Mouse (Mus musculus) left cerebral cortex, adult 9 months (tissue): ENCODE data around the gene Lca5.
A peak's percentile ranks its signal among the peaks of the same experiment; 100 is the strongest.

Experiments
- DNase-seq, 2 experiments: peaks; one replicate each; pipeline ENCODE4 v3.0.0; 2022; ENCODE audit warnings: low spot score in 2 of 2

Lca5 gene

DNA sequence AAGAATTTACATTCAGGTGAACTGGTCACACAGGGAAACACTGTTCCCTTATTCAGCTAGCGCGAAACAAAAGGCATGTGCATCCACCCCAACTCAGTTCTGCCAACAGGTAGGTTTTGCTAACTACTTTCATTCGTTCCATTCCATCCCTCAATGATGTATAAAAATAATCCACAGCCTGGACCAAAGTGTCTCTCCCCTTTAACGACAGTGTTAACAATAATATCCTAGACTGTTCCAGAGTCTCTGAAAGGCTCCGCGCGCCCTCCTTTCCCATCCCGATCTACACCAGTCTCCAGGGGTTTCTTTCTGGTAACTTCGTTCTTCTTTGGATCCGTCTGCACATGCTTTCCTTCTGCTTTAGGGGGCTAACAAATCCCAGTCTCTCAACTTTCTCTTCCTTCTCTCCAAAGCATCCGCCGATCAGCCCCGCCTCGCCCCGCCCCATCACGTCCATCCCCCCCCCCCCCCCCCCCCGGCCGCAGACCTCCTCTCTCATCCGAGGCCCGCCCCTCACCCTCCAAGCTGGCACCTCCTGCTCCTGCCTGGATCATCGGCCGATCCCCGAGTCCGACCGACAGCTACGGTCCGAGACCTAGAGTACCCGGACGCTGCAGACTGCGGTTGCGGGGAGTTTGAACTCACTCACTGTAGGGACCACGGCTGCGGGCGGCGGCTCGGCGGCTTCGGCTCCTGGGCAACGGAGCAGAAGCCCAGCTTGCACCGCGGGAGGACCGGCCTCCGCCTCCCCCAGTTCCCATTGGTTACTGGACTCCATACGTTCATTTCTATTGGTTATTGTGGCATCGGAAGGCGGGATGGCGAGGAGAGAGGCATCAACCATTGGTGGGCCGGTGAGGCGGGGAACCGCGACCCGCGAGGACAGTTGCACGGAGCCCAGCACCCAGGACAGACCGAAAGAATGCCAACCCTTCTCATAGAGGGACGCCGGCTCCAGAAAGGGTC lies at the start of gene Lca5:
TSS of gene Lca5 (minus strand) at position 736 of the 966 bp plus-strand sequence.
- peak; percentile 91 to 98 for DNase-seq

DNA sequence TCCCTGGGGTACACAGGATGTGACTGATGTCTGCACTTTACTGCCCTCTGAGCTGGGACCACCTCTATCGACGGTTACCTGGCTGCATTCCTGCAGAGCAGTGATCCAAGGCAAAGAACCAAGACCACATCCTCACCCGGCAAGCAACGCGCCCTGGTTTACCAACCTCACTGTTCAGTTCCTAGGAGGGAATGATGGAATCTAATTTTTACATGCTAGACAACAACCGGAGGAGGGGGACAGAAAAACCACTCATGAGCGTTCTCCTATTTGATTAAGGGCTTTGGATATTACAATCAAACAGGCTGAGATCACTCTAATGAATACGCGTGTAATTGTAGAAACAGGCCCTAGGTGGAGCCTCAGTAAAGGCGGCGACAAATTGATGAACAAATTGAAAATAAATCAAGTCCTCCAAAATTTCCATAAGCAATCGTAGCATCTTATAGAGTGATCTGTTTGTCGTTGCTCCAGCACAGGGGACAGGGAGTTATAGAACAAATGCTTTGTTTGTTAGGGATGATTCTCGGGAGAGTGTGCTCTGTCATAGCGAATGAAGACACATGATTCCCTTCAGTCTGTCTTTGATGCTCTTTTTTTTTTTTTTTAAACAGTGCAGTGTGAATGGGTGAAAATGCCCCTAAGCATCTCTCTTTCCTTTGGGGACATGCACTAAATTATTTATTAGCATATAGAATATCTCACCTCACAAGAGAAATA lies 47.7 kb upstream of the Lca5 start:
- peak in 1 of 2 experiments; percentile 35 for DNase-seq

DNA sequence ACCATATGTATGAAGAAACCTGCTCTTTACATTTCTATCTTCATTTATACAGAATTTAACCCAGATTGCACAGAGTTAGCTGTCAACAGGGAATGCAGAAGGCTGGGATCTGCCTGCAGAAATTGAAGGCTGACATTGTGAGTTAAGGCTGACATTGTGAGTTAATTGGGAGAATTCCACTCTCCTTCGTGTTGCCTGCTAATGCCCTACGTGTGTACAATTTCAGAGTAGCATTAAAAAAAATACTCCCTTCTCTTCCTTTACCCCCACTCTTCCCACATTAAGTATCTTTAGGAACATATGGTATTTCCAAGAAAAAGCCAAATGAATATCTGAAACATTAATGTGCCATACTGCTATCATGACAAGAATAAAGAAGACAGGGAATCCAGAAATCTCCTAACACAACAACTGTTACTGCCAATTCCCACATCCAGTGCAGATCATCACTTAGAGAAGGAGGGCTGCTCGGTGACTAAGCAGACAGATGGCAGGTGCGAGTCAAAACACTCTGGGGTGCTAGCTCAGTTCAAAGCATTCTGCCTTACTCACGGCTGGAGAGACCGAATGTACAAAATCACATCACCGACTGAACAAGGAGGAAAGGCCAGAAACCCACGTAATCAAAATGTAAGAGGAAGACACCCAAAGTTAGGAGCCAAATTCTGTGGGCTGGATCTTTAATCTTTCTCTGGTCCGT lies 47.0 kb upstream of the Lca5 start:
- peak in 1 of 2 experiments; percentile 68 for DNase-seq

DNA sequence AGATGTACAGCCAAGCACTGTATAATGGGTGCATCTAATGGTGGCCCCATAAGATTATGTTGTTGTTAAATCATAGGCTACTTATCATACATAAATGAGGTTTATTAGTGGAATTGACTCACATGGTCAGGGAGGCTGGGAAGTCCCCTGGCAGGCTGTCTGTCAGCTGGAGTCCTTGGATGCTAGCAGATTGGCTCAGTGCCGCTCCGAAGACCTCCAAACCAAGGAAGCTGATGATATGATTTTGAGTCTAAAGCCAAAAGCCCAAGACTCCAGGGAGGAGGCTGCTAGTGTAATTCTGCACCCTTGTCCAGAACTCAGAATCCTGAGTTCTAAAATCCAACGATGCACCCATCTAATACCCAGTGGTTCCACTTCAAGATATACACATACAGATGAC lies 45.0 kb upstream of the Lca5 start:
- no peak for DNase-seq

DNA sequence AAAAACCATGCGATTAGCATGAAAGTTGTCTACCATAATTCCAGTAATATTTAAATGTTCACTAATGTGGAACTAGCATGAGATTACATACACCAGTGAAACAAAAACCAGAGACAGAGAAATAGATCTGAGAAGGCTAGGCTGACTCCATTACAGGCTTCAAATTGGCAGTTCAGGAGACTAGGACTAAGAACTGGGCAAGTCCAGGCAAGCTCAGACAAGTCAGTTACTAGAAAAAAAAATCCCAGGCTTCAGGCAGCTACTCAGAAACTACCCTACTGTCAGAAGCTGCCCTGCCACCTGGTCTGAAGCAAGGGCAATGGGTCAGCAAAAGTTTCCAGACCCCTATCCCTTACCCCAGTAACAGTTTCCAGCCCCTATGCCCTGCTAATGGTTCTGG lies 44.4 kb upstream of the Lca5 start:
- DNase-seq, result no peak

DNA sequence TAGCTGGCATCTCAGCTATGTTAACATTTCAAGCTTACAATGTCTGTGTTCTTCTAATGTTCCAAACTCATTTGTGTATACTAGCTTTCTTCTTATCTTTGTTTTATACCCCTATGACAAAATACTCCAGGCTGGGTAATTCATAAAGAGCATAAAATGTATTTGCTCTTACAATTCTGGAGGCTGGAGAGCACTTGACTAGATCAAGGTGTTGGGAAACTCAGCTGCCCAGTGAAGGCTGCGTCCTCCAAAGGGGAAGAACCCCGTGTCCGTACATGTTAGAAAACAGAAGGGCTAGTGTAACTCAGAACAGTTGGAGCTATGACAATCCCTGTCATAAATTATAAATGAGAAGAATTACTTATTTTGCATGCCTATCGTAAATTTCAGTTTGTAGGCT lies 42.5 kb upstream of the Lca5 start:
- no peak for DNase-seq

DNA sequence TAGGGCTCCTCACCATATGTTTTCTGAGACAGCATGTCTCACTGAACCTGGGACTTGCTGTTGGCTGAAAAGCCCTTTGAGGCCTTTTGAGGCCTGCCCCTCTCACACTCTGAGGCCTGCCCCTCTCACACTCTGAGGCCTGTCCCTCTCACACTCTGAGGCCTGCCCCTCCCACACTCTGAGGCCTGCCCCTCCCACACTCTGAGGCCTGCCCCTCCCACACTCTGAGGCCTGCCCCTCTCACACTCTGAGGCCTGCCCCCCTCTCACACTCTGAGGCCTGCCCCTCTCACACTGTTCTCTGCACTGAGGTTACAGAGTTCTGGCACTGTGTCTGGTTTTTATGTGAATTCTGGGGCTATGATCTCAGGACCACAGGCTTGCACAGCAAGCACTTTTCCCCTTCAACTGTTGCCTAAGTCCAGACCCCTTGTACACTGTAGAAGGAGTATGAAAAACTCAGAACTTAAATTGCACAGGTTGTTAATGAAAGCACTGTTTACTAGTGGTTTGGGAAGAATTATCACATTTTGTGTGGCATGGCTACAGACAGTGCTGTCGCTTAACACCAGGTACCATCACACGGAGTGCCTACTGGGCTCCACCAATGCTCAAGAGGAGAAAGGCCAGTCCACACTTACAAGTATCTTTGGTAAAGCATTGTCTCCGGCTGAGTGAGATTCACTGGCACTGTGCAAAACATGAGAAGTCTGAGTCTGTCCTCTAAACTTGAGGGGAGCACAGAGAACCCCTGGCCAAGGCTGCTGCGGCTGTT lies 41.4 kb upstream of the Lca5 start:
- no peak for DNase-seq

DNA sequence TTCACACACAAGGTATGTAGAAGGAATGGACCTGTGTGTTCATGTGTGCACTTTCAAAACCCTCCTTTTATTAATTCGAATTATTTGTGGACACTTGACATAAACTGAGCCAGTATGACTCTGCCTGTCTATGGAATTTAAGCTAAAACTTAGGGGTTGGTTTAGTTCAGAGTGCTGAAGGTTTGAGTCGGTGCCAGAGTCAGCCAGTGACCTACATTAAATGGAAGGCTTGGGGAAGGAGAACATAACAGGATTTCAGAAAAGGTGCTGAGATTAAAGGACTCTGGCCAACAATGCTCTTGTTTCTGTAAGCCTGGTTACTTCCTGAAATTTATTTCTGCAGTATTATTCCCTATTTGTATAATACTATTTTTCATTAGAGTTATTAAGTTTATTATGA lies 28.9 kb upstream of the Lca5 start:
- no peak for DNase-seq

DNA sequence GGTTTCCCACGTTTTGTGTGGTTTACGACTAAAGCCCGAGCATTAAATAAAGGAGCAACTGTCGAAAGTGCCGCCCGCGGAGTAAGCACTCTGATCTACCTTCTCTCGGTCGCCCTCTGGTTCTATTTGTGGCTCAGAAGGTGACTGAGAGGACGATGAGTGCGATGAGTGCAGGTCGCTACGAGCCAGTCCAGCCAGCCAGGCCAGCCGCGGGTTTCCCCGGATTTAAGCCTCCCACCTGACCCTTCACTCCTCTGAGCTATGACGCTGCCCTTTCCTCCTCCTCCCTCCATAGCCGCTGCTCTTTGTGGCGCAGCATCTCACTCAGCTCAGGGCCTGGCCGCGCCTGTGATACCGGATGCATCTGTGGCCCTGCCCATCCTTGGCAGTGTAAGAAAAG lies 6.8 kb upstream of the Lca5 start:
- peak in 1 of 2 experiments; percentile 33 for DNase-seq

DNA sequence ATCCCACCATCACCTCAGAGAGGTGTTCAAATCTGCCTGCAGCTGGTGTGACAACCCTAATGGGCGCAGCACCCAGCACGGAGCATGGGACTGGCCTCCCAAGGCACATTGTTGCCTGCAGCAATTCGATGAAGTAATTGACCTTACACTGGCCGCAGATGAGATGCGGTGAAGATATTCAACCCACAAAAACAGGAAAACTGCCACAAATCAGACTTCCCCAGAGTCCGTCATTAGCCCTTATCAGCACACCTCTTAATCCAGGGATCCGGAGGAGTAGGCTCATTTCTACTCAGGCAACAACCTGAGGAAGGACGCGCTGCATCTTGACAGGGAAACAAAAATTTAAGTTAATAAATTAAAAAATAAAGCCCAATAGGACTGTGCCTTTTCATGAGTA lies 6.2 kb upstream of the Lca5 start:
- DNase-seq, result no peak

DNA sequence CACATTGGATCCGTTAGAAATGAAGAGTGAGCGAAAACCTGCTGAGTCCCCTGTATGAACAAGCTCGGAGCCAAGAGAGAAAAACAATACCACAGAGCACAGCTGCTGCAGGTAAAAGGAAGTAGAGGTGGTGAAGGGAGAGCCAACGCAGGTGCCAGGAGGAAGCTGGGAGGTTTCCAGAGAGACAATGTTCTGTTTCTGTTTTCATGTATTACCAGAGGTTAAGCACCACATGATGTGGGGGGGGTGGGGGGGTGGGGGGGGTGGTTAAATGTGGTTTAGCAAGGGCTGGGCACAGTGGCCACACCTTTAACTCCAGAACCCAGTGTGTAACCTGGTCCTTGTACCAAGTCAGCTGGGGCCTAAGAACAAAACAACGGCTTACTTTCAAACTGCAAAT lies 3.3 kb downstream of the Lca5 start:
- no peak for DNase-seq

DNA sequence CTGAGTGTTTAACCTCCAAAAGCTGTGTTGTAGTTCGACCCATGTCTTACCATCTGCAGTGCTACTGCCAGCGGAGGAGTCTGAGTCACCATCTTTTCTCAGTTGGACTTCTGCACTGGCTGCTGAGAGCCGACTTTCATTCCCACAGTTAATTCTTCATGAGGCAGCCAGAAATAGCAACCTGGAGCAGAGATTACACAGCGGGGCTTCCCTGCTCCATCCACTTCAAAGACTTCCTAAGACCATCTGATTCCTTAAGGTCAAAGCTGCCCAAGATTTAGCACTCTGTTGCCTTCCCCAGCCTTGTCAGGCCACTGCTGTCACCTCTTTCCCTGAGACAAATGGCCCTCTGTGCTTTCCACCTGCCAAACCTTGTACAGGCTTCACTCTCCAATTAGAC lies 6.4 kb downstream of the Lca5 start:
- DNase-seq, result peak in 1 of 2 experiments; percentile 59

DNA sequence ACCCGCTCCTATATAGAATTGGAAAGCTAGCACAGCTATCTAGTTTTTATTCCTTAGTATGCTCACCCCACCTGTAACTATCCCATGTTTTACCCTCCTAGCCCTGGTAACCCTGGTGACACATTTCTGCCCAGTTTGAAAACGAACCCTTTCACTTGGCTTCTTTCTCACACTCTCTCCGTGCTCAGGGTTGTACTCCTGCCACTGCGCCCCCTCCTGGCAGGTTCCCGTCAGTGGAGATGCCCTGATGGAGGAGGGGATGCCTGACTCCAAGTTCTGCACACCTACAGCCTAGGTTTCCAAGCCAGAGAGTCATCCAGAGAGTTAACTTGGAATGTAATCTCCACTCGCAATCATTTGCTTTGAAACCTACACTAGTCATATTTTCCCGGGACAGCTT lies 7.3 kb downstream of the Lca5 start:
- DNase-seq, result no peak

DNA sequence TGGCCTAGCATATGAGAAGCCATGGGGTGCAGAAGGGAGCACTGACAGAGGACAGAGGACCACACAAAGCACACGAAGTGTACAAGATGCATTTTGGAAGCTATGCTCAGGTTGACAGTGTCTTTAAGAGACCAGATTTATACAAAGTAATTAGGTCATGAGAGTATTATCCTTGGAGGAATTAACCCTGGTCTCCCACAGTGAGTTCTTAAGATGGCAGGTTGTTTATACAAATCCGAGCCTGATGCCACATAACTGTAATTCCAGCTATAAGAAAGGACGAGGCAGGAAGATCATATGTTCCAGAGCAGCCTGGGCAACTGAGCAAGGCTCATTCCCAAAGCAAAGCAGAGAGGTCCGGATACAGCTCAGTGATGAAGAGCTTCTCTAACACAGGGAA lies 13.0 kb downstream of the Lca5 start:
- no peak for DNase-seq

DNA sequence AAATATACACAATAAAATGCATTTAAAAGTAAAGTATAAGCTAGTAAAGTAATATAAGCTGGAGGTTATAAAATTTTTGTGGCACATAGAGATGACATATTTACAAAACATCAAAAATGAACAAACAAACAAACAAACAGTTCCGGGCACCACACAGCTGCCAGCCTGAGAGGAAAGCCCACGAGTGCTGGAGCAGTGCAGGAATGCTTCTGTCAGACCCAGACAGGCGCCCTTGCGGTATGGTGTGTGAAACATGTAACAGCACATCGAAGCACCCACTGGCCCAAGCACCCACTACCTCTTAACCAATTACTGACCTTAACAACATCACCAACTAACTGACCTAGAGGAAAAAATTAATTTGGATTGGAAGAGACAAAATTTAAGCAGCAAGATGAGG lies 22.0 kb downstream of the Lca5 start:
- no peak for DNase-seq

DNA sequence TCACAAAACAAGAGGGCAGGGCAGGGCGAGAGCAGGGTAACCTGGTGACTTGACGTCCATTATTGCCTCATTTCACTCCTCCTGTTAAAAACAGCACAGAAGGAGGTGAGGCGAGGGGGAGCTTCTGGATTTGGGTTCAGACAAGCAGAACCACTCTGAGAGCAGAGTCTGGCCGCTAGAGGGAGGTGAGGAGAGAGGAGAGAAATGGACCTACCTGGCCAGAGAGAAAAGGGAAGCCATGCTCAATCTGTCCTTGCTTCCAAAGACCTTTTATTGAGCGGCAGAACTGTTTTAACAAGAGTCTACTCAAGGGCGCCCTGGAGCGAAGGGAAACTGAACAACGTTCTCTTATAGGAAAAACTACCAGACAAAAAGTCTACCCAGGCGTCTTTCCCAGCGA lies 27.9 kb downstream of the Lca5 start:
- DNase-seq, result no peak

DNA sequence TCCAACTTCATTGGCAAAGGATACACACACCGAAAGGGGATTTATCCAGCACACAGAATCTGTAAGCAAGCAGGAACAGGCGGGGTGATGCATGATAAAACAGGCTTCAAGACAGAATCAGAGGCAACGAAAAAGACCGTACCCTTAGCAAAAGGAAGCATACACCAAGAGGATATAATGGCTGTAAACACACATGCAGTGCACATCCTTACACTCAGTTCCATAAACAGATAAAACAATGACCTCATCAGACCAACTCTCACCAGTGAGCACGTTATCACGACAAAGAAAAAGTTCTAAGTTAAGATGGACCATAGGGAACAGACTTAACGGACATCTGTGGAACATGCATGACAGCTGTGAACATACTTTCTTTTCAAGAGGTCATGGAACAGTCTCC lies 35.8 kb downstream of the Lca5 start:
- DNase-seq, result no peak

DNA sequence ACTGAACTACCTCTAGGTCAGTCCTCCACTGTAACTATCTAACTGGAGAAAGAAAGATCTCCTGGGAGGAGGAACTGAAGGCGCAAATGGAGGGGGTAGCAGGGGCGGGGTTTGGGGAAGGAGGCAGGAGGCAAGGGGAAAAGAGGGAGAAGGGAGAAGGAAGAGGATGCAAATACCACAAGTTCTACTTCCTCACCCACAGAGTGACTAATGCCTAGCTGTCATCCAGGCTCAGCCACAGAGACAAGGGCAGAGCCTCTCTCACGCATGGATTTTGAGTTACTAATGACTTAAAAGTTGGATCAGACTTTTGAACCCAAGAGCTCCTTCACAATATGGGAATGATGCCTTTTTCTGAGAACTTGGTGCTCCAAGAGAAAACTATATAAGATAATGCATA lies 40.1 kb downstream of the Lca5 start:
- DNase-seq, result no peak

DNA sequence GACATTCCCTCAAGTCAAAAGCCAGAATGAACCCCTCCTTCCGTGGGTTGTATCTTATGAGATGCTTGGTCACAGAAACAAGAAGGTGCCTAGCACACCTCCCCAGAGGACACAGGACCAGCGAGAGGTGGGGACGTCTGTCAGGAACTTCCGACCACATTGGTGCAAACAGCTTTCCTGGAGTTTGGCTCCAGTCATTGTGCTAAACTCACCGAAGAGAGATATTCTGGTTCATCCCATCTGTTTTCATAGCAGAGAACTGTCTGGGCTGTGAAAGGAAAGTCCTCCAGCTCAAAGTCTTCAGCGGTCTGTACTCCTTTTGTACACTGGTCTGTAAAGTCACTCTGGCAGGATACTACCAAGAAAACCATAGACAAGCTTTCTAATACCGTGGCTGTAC lies 41.5 kb downstream of the Lca5 start:
- DNase-seq, result no peak

DNA sequence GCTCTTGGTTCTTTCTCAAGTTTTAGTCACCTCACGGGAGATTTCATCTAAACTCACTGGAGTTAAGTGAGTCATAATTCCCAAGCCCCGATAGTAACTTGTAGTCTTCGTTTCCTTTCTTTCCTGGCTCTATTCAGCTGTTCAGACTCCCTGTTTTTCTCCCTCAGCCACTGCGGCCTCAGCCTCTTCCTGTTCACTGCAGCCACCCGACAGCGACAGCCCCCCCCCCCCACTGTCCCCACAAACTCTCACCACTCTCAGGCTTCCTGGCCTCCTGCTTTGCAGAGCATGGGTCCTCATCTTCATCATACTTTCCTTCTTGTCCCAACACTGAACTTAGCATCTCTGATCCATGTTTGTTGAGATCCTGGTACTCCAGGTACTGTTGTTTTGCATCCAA lies 42.7 kb downstream of the Lca5 start:
- no peak for DNase-seq

DNA sequence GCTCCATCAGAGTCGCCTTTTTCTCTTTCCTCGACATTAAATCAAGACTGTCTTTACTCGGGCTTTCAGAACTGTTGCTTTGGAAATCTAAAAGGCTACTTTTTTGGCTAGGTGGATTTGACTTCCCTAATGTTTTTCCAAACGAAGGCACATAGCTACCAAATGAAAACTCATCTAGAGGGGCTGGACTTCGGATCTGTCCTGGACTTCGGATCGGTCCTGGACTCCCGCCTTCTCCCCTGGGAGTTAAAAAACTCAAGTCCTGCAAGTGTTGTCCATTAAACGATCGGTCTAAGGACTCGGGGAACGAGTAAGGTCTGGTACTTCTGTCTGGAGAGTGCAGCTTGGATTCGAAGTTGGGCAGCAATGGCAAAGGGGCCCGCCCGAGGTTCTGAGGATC lies 45.5 kb downstream of the Lca5 start:
- DNase-seq, result no peak

DNA sequence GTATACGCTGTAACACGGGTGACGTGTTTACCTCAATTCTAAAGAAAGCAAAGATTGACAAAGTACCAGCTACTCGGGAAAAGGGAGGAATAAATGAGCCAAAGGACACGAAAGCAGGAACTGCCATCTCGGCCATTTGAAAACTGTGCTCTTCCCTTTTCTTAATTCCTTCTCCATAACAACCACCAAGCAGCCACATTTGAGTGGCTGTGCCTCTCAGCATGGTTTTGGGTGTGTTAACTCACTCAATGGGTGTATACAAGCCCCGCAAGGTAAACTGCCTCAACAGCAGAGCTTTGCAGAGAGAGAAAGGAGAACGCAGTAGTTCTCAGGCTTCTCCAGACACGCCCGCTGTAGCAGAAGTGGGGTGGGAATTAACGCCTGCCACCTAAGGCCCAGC lies 48.9 kb downstream of the Lca5 start:
- DNase-seq, result no peak
